Mouse (Mus musculus): ENCODE data around the gene Spata5. TPM values are rescaled to one million over a fixed set of nuclear protein-coding genes. Genes with fewer than 3 reads are reported as not detected.
"Not testable (repeated sequence)": the region's sequence is repeated elsewhere in the genome, so short reads cannot be mapped to it uniquely, and the experiment has no call there.

Spata5 gene
- polyA plus RNA-seq, 1 experiment: 6.6 TPM

GRCm38 (mm10) chr3:37586731-37587578 is 167.3 kb downstream of the Spata5 start:
- H3K4me3 ChIP-seq (ENCODE audit: insufficient read depth, low read length): no peak overlapping the region
- peaks cover 11% of the 10 kb centered on the region for H3K4me1 ChIP-seq (ENCODE audit: control insufficient read depth, insufficient read depth, low read length)
- TF ChIP-seq CTCF (IDR thresholded peaks at IDR 0.05; ENCODE audit: low read depth, low read length) (no peak), POLR2A (IDR thresholded peaks at IDR 0.05; ENCODE audit: borderline replicate concordance, low read depth, low read length) (no peak)
- H3K27ac ChIP-seq (ENCODE audit: insufficient read depth, low read depth, low read length): no peak overlapping the region

DNA sequence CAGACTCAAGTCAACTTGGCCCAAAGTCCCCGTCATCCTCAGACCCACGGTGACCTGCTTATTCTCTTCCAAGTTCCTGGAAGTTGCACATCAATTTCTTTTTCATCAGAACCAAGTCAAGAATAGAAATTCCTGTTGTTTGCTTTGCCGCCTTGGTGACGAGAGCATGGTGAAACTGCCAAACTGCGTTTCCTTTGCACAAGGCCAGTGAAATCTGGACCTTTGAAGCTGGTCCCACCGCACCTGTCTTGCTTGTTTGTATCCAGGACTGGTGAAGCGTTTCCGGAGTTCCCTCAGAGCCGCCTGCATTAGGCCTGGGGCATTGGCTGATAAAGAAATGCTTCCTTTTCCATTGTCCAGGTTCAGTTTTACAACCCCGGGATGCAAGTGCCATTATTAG is 176.0 kb downstream of the Spata5 start:
- no peaks in the 10 kb centered on the region for H3K4me1 ChIP-seq (ENCODE audit: control insufficient read depth, insufficient read depth, low read length)
- TF ChIP-seq POLR2A (IDR thresholded peaks at IDR 0.05; ENCODE audit: borderline replicate concordance, low read depth, low read length): no peak
- TF ChIP-seq CTCF (IDR thresholded peaks at IDR 0.05; ENCODE audit: low read depth, low read length): no peak
- H3K4me3 ChIP-seq (ENCODE audit: insufficient read depth, low read length): no peak overlapping the region
- no peak overlapping the region for H3K27ac ChIP-seq (ENCODE audit: insufficient read depth, low read depth, low read length)

GRCm38 (mm10) chr3:37596519-37596918 is 176.8 kb downstream of the Spata5 start:
- H3K27ac ChIP-seq (ENCODE audit: insufficient read depth, low read depth, low read length): no peak overlapping the region
- no peaks in the 10 kb centered on the region for H3K4me1 ChIP-seq (ENCODE audit: control insufficient read depth, insufficient read depth, low read length)
- no peak overlapping the region for H3K4me3 ChIP-seq (ENCODE audit: insufficient read depth, low read length)
- TF ChIP-seq POLR2A (IDR thresholded peaks at IDR 0.05; ENCODE audit: borderline replicate concordance, low read depth, low read length) (no peak), CTCF (IDR thresholded peaks at IDR 0.05; ENCODE audit: low read depth, low read length) (no peak)

GRCm38 (mm10) chr3:37597200-37597599 is 177.5 kb downstream of the Spata5 start:
- Histone ChIP-seq H3K4me1 (ENCODE audit: control insufficient read depth, insufficient read depth, low read length) (no peaks in the 10 kb centered on the region), H3K4me3 (ENCODE audit: insufficient read depth, low read length) (no peak overlapping the region), H3K27ac (ENCODE audit: insufficient read depth, low read depth, low read length) (no peak overlapping the region)
- TF ChIP-seq POLR2A (IDR thresholded peaks at IDR 0.05; ENCODE audit: borderline replicate concordance, low read depth, low read length) (no peak), CTCF (IDR thresholded peaks at IDR 0.05; ENCODE audit: low read depth, low read length) (no peak)

DNA sequence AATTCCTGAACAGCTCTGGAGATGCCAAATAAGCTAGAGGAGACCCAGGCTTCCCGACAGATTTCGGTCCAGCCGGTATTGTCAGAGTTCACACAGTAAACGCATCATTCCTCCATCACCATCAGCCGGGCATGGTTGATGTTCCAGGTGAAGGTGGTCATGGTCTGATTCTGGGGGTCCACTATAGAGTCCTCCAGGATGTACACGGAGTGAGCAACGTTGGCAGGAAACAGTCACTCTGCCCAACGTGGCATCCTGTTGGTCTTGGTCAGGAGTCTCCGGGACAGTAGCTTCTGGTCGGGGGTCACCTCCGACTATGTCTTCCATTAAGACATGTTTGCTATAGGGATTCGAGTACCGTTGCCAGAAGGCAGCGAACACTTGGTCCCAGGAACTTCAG is 179.9 kb downstream of the Spata5 start:
- H3K4me3 ChIP-seq (ENCODE audit: insufficient read depth, low read length); H3K4me1 ChIP-seq (ENCODE audit: control insufficient read depth, insufficient read depth, low read length); H3K27ac ChIP-seq (ENCODE audit: insufficient read depth, low read depth, low read length): not testable (repeated sequence)

DNA sequence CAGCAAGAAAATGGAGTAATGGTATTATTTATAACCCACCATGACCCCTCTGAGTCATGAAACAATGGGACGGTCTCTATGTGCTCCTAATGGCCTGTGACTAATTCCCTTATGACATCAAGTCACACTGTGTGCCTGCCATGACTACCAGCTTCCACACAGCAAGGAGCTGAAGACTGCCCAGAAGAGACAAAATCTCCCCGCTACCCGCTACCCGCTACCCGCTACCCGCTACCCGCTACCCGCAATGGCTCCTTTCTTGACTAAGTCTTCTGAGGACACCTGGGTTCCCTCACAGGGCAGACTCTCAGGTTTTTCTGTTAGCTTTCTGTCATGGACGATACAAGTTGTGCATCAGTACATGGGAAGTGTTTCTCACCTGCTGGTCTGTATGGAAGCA is 182.7 kb downstream of the Spata5 start:
- Histone ChIP-seq H3K4me1 (ENCODE audit: control insufficient read depth, insufficient read depth, low read length) (0 out of 2 replicates have a peak, but pooled peaks cover 4% of the 10 kb centered on the region), H3K4me3 (ENCODE audit: insufficient read depth, low read length) (no peak overlapping the region), H3K27ac (ENCODE audit: insufficient read depth, low read depth, low read length) (no peak overlapping the region)
- TF ChIP-seq CTCF (IDR thresholded peaks at IDR 0.05; ENCODE audit: low read depth, low read length) (no peak), POLR2A (IDR thresholded peaks at IDR 0.05; ENCODE audit: borderline replicate concordance, low read depth, low read length) (no peak)

DNA sequence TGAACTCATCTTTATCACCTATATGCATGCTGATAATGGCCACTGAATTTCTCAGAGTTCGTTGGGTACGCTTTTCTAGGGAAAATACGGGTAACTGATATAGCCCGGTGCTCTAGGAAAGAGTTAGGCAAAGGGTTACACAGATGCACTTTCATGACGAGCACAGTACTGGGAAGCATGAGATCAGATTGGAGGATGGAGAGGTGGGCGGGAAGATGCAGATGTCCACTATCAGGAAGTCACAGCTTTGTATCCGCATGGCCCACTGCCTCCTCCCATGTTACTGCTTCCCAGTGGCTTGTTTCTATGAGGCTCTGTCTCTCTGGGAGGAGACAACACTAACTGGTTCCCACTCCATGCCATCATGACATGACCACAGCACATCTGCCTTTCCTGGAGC is 183.2 kb downstream of the Spata5 start:
- no peak for TF ChIP-seq POLR2A (IDR thresholded peaks at IDR 0.05; ENCODE audit: borderline replicate concordance, low read depth, low read length)
- TF ChIP-seq CTCF (IDR thresholded peaks at IDR 0.05; ENCODE audit: low read depth, low read length): no peak
- Histone ChIP-seq H3K4me3 (ENCODE audit: insufficient read depth, low read length) (no peak overlapping the region), H3K4me1 (ENCODE audit: control insufficient read depth, insufficient read depth, low read length) (0 out of 2 replicates have a peak, but pooled peaks cover 4% of the 10 kb centered on the region), H3K27ac (ENCODE audit: insufficient read depth, low read depth, low read length) (no peak overlapping the region)

DNA sequence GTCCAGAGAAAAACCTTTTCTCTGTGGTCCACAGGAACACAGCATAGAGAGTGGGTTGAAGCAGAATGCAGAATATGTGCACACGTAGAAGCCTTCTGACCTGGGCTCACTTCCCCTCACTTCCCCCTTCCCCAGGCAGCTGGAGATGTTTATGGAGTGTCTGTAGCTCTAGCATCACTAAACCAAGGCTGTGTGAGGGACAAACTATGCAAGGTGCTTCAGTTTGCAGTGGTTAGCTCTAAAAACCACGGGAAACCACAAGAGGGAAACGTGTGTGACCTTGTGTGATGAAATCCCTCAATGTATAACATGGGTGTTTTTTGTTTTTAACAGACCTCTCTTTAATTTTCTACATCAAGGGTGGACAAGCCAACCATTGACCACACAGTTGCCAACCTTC is 183.8 kb downstream of the Spata5 start:
- no peak overlapping the region for H3K27ac ChIP-seq (ENCODE audit: insufficient read depth, low read depth, low read length)
- 0 out of 2 replicates have a peak, but pooled peaks cover 4% of the 10 kb centered on the region for H3K4me1 ChIP-seq (ENCODE audit: control insufficient read depth, insufficient read depth, low read length)
- TF ChIP-seq CTCF (IDR thresholded peaks at IDR 0.05; ENCODE audit: low read depth, low read length): no peak
- TF ChIP-seq POLR2A (IDR thresholded peaks at IDR 0.05; ENCODE audit: borderline replicate concordance, low read depth, low read length): no peak

GRCm38 (mm10) chr3:37604976-37605875 is 185.5 kb downstream of the Spata5 start:
- no peak overlapping the region for H3K27ac ChIP-seq (ENCODE audit: insufficient read depth, low read depth, low read length)
- TF ChIP-seq POLR2A (IDR thresholded peaks at IDR 0.05; ENCODE audit: borderline replicate concordance, low read depth, low read length) (no peak), CTCF (IDR thresholded peaks at IDR 0.05; ENCODE audit: low read depth, low read length) (no peak)
- no peak overlapping the region for H3K4me3 ChIP-seq (ENCODE audit: insufficient read depth, low read length)

More for the DNA sequence above, 183.8 kb downstream of the Spata5 start:
- H3K4me3 ChIP-seq (ENCODE audit: insufficient read depth, low read length): no peak overlapping the region

DNA sequence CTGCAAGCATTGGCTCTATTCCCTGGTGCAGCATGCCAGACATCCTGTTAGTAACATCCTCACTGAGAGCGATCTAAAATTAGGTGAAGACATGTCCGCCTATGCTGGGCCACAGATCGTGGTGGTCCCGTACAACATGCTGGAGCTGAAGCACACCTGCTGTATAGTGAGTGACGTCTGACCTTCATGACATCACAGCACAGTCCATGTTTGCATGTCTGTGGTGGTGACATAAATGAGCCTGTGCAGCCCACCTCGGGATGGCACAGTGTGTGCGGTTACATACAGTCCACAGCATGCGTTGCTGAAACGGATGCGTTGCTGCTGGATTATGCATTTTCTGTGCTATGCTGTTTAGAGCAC is 186.2 kb downstream of the Spata5 start:
- 0 out of 2 replicates have a peak, but pooled peaks cover 4% of the 10 kb centered on the region for H3K4me1 ChIP-seq (ENCODE audit: control insufficient read depth, insufficient read depth, low read length)
- no peak overlapping the region for H3K4me3 ChIP-seq (ENCODE audit: insufficient read depth, low read length)
- TF ChIP-seq POLR2A (IDR thresholded peaks at IDR 0.05; ENCODE audit: borderline replicate concordance, low read depth, low read length) (no peak), CTCF (IDR thresholded peaks at IDR 0.05; ENCODE audit: low read depth, low read length) (no peak)
- H3K27ac ChIP-seq (ENCODE audit: insufficient read depth, low read depth, low read length): no peak overlapping the region

More at GRCm38 (mm10) chr3:37604976-37605875, 185.5 kb downstream of the Spata5 start:
- H3K4me1 ChIP-seq (ENCODE audit: control insufficient read depth, insufficient read depth, low read length): 0 out of 2 replicates have a peak, but pooled peaks cover 4% of the 10 kb centered on the region

Measured in bone marrow macrophage, adult 2 months (primary cell).